Mouse (Mus musculus): ENCODE results near the gene Plcl1. TPM values are rescaled to one million over a fixed set of nuclear protein-coding genes. Genes with fewer than 3 reads are reported as not detected.

Gene Plcl1
- polyA plus RNA-seq, 1 experiment from 2014 or later, result 3.1 TPM

DNA sequence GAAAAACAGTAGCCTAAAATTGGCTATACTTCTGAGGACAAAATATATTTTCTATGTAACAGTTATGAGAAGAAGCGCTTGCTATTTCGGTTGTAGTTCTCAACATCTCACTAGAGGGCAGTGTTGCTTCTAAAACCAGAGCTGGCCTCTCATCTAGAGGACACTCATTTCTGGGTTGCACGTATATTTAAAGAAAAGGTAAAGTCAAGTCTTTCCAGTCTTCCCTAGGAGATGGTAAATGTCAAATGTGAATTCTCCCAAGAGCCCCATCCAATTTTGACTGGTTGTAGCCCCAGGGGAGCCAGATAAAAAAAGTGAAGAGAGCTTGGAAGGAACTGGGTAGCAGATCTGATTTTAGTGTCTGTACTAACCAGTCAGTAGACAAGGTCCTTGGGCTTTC, 1.3 kb upstream of the Plcl1 start:
- 6% methylated on average over 3 of the region's 3 CpGs for WGBS
- no peak for ATAC-seq (ENCODE audit: insufficient read depth, low FRiP score, low TSS enrichment)
- H3K4me3 ChIP-seq (ENCODE audit: low read depth, low read length), result no peak overlapping the region
- H3K9ac ChIP-seq (ENCODE audit: low read length), result no peak overlapping the region
- DNase-seq (ENCODE audit: low spot score), result peak; percentile 64
- H3K4me1 ChIP-seq (ENCODE audit: control insufficient read depth, insufficient read depth, low read length), result 0 out of 2 replicates have a peak, but pooled peaks cover 4% of the 10 kb centered on the region
- H3K27ac ChIP-seq (ENCODE audit: low read depth, low read length), result no peak overlapping the region
- H3K9me3 ChIP-seq (ENCODE audit: control insufficient read depth, low read length), result no peaks in the 10 kb centered on the region
- no peak overlapping the region for H3K4me2 ChIP-seq (ENCODE audit: low read depth)
- no peaks in the 10 kb centered on the region for H3K27me3 ChIP-seq (ENCODE audit: control insufficient read depth, insufficient read depth, low read length)
- no peaks in the 10 kb centered on the region for H3K36me3 ChIP-seq (ENCODE audit: control insufficient read depth, insufficient read depth, low read length)

DNA sequence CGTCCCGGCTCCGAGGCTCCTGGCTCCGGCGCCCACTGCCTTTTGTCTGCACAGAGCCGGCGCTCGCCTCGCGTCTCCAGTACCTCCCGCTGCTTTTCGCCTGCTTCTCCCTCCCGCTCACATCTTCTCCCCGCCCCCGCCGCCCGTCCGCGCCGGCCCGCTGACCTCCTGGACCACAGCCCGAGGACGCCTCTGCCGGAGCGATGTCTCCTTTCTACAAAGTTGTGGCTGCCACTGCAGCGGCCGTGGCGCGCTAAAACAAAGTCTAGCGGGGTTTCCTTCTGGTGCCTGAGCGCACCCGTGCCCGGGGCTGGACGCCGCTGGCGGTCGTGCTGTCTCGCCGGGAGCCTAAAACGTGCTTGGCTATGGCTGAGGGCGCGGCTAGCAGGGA, 297 bp downstream of the Plcl1 start:
- DNase-seq (ENCODE audit: low spot score) (no peak), ATAC-seq (ENCODE audit: insufficient read depth, low FRiP score, low TSS enrichment) (peak; percentile 59)
- Histone ChIP-seq H3K9ac (ENCODE audit: low read length) (peak overlapping the region; percentile 73), H3K4me3 (ENCODE audit: low read depth, low read length) (peak overlapping the region; percentile 73), H3K36me3 (ENCODE audit: control insufficient read depth, insufficient read depth, low read length) (no peaks in the 10 kb centered on the region), H3K4me2 (ENCODE audit: low read depth) (peak overlapping the region; percentile 98), H3K27me3 (ENCODE audit: control insufficient read depth, insufficient read depth, low read length) (no peaks in the 10 kb centered on the region), H3K4me1 (ENCODE audit: control insufficient read depth, insufficient read depth, low read length) (0 out of 2 replicates have a peak, but pooled peaks cover 4% of the 10 kb centered on the region), H3K27ac (ENCODE audit: low read depth, low read length) (peak overlapping the region; percentile 50; the same call in 1 of the 2 replicates), H3K9me3 (ENCODE audit: control insufficient read depth, low read length) (no peaks in the 10 kb centered on the region)
- under 1% methylated on average over 42 of the region's 42 CpGs for whole genome bisulfite sequencing

DNA sequence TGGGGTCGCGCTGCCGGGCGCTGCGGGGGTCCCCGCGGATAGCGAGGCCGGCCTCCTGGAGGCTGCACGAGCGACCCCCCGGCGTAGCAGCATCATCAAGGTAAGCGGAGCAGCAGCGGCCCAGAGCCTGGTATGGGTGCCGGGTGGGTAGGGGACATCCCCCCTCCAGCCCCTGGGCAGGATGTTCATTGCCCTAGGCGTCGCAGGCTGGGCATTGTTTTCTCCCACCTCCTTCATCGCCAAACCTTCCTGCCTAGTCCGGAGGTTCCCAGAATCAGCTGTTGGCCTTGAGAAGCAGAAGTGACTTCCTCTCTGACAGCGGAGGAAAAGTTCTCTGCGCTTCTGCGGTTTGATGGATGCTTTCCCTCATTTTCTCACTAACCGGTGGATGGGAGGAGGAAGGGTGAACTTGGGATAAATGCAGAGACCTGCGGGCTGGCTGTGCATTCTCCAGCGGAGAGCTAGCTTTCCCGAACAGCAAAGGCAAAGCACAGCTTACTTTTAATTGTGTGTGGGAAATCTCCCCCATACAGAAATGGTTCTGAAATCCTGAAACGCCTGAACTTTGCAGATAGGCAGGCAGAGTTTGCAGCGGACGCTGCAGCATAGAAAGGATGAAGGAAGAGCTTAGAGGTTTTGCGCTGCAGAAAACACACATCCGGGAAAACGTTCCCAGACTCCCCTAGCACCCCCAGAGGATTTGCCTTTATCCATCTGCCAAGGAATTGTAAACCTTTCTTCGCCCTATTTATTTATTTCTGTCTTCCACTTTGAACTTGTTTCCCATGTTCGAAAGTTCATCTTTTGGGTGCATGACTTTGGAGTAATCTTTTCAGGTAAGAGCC, 1.0 kb downstream of the Plcl1 start:
- DNase-seq (ENCODE audit: low spot score) (peak; percentile 60), ATAC-seq (ENCODE audit: insufficient read depth, low FRiP score, low TSS enrichment) (peak; percentile 21)
- WGBS, result 5% methylated on average over 31 of the region's 35 CpGs
- Histone ChIP-seq H3K36me3 (ENCODE audit: control insufficient read depth, insufficient read depth, low read length) (no peaks in the 10 kb centered on the region), H3K9me3 (ENCODE audit: control insufficient read depth, low read length) (no peaks in the 10 kb centered on the region), H3K27me3 (ENCODE audit: control insufficient read depth, insufficient read depth, low read length) (no peaks in the 10 kb centered on the region), H3K4me3 (ENCODE audit: low read depth, low read length) (peak overlapping the region; percentile 73), H3K4me1 (ENCODE audit: control insufficient read depth, insufficient read depth, low read length) (0 out of 2 replicates have a peak, but pooled peaks cover 4% of the 10 kb centered on the region), H3K27ac (ENCODE audit: low read depth, low read length) (no peak overlapping the region), H3K9ac (ENCODE audit: low read length) (peak overlapping the region; percentile 73), H3K4me2 (ENCODE audit: low read depth) (peak overlapping the region; percentile 98)

DNA sequence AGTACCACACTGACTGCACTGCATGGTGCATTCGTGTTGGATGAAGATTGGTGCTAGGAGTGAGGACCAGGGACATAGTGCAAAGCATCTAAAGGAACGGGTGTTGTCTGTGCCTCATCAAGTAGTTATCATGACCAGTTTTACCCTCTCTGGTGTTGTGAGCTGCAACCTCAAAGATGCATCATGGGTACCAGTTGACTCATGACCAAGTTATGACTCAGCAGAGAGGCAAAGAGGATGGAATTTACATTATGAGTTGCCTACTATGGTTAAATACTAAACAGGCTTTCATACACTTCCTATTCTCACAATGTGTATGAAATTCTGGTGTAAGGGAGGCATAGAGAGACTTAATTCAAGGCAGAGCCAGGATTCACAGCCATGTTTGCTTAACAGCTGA, 4.9 kb downstream of the Plcl1 start:
- Histone ChIP-seq H3K9ac (ENCODE audit: low read length) (no peak overlapping the region), H3K4me1 (ENCODE audit: control insufficient read depth, insufficient read depth, low read length) (no peaks in the 10 kb centered on the region), H3K9me3 (ENCODE audit: control insufficient read depth, low read length) (no peaks in the 10 kb centered on the region), H3K27me3 (ENCODE audit: control insufficient read depth, insufficient read depth, low read length) (no peaks in the 10 kb centered on the region), H3K27ac (ENCODE audit: low read depth, low read length) (no peak overlapping the region), H3K4me2 (ENCODE audit: low read depth) (no peak overlapping the region), H3K4me3 (ENCODE audit: low read depth, low read length) (no peak overlapping the region), H3K36me3 (ENCODE audit: control insufficient read depth, insufficient read depth, low read length) (no peaks in the 10 kb centered on the region)
- no peak for DNase-seq (ENCODE audit: low spot score)
- no peak for ATAC-seq (ENCODE audit: insufficient read depth, low FRiP score, low TSS enrichment)
- WGBS, result 79% methylated on average over 2 of the region's 2 CpGs

DNA sequence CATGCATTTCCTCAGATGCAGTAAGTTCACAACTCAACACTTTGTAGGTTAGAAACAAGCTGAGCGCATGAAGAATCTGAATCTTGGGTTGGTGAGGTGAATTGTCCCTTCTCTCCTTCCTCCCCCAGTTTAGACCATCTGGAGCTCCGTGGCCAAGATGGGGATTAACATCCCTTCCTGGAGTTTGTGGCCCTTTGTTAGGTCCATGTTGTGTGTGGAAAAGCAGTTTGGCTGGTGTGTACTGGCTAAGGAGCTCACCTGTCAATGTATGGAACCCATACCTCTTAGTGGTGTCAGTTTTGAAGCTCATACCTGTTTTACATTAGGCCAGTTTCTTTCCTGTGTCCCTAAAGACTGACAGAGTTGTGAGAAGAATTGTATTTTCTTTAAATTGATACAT, 5.4 kb downstream of the Plcl1 start:
- Histone ChIP-seq H3K27me3 (ENCODE audit: control insufficient read depth, insufficient read depth, low read length) (no peaks in the 10 kb centered on the region), H3K36me3 (ENCODE audit: control insufficient read depth, insufficient read depth, low read length) (no peaks in the 10 kb centered on the region), H3K9me3 (ENCODE audit: control insufficient read depth, low read length) (no peaks in the 10 kb centered on the region), H3K9ac (ENCODE audit: low read length) (no peak overlapping the region), H3K4me1 (ENCODE audit: control insufficient read depth, insufficient read depth, low read length) (no peaks in the 10 kb centered on the region), H3K4me3 (ENCODE audit: low read depth, low read length) (no peak overlapping the region), H3K4me2 (ENCODE audit: low read depth) (no peak overlapping the region), H3K27ac (ENCODE audit: low read depth, low read length) (no peak overlapping the region)
- 85% methylated on average over 2 of the region's 2 CpGs for WGBS
- no peak for ATAC-seq (ENCODE audit: insufficient read depth, low FRiP score, low TSS enrichment)
- no peak for DNase-seq (ENCODE audit: low spot score)

DNA sequence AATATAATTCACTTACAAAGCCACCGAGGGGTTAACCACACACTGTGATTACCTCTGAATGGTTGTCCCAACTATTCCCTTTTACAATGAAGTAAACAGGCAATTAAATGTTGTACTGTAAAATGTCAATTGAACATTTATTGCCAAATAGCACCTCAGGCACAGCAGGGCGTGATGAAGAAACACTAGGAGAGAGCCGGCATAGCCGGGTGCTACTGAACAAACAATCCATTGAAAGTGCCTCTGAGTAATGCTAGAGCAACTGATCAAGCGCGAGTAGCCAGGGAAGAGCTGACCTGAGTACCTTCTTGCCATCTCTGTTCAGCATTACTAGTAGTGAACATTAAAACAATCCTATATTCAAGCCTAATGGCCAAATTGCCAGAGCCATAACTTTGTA, 6.8 kb downstream of the Plcl1 start:
- Histone ChIP-seq H3K9ac (ENCODE audit: low read length) (no peak overlapping the region), H3K4me2 (ENCODE audit: low read depth) (no peak overlapping the region), H3K27ac (ENCODE audit: low read depth, low read length) (no peak overlapping the region), H3K36me3 (ENCODE audit: control insufficient read depth, insufficient read depth, low read length) (no peaks in the 10 kb centered on the region), H3K4me3 (ENCODE audit: low read depth, low read length) (no peak overlapping the region), H3K9me3 (ENCODE audit: control insufficient read depth, low read length) (no peaks in the 10 kb centered on the region), H3K27me3 (ENCODE audit: control insufficient read depth, insufficient read depth, low read length) (no peaks in the 10 kb centered on the region), H3K4me1 (ENCODE audit: control insufficient read depth, insufficient read depth, low read length) (no peaks in the 10 kb centered on the region)
- 17% methylated on average over 6 of the region's 6 CpGs for WGBS
- DNase-seq (ENCODE audit: low spot score) (no peak), ATAC-seq (ENCODE audit: insufficient read depth, low FRiP score, low TSS enrichment) (no peak)

DNA sequence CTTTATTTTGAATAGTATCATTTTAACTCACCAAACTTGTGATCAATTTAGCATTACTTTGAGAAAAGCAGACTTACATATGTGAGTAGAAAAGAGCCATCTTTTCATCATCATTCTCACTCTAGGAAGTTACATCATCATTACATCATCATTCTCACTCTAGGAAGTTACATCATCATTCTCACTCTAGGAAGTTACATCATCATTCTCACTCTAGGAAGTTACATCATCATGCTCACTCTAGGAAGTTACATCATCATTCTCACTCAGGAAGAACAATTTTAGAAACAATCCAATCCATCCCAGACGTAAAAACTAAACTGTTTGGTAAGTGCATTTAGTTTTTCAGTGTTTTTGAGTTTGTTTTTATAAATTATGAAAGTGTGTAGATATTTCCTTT, 7.8 kb downstream of the Plcl1 start:
- no peaks in the 10 kb centered on the region for H3K36me3 ChIP-seq (ENCODE audit: control insufficient read depth, insufficient read depth, low read length)
- H3K4me3 ChIP-seq (ENCODE audit: low read depth, low read length), result no peak overlapping the region
- no peak overlapping the region for H3K27ac ChIP-seq (ENCODE audit: low read depth, low read length)
- 82% methylated on average over 1 of the region's 1 CpGs for WGBS
- no peak for DNase-seq (ENCODE audit: low spot score)
- no peaks in the 10 kb centered on the region for H3K4me1 ChIP-seq (ENCODE audit: control insufficient read depth, insufficient read depth, low read length)
- no peak overlapping the region for H3K9ac ChIP-seq (ENCODE audit: low read length)
- H3K27me3 ChIP-seq (ENCODE audit: control insufficient read depth, insufficient read depth, low read length), result no peaks in the 10 kb centered on the region
- H3K9me3 ChIP-seq (ENCODE audit: control insufficient read depth, low read length), result no peaks in the 10 kb centered on the region
- no peak for ATAC-seq (ENCODE audit: insufficient read depth, low FRiP score, low TSS enrichment)
- H3K4me2 ChIP-seq (ENCODE audit: low read depth), result no peak overlapping the region

DNA sequence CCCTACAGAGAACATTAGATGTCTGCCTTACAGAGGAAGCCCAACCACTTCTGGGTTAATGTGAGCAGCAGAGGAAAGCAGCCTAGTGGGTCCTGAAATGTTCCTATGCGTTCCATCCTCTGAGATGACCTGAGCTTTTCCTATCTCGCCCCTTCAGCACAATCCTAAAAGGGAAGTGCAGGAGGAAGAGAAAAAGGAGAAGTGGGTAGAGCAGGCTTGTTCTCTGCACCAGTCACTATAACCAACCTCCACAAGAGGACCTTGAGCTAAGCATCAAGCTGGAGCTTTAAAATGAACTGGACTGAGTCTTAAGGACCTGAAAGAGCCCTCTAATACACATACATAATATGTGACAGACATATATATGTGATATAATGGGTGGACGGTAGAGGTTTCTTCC, 13.2 kb downstream of the Plcl1 start:
- no peak overlapping the region for H3K9ac ChIP-seq (ENCODE audit: low read length)
- no peaks in the 10 kb centered on the region for H3K4me1 ChIP-seq (ENCODE audit: control insufficient read depth, insufficient read depth, low read length)
- 89% methylated on average over 3 of the region's 3 CpGs for WGBS
- no peaks in the 10 kb centered on the region for H3K27me3 ChIP-seq (ENCODE audit: control insufficient read depth, insufficient read depth, low read length)
- H3K27ac ChIP-seq (ENCODE audit: low read depth, low read length), result no peak overlapping the region
- ATAC-seq (ENCODE audit: insufficient read depth, low FRiP score, low TSS enrichment) (no peak), DNase-seq (ENCODE audit: low spot score) (no peak)
- no peaks in the 10 kb centered on the region for H3K36me3 ChIP-seq (ENCODE audit: control insufficient read depth, insufficient read depth, low read length)
- H3K4me3 ChIP-seq (ENCODE audit: low read depth, low read length), result no peak overlapping the region
- no peaks in the 10 kb centered on the region for H3K9me3 ChIP-seq (ENCODE audit: control insufficient read depth, low read length)
- no peak overlapping the region for H3K4me2 ChIP-seq (ENCODE audit: low read depth)

DNA sequence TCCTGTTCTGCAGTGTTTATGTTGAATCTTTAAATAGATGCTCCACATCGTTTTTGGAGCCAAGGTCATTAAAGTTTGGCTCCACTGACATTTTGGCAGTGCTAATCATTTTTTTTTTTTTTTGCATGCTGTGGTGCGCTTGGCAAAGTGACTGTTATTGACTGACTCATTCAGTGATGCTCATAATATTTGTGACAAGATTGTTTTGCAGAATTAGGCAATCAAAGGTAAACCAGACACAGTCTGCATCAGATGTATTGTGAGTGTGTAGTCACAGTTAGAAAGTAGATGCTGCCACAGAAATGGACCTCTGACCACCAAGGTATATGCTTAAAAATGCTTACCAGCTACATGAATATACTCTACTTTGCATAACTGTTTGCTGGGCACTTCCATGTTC, 21.9 kb downstream of the Plcl1 start:
- no peaks in the 10 kb centered on the region for H3K9me3 ChIP-seq (ENCODE audit: control insufficient read depth, low read length)
- H3K4me1 ChIP-seq (ENCODE audit: control insufficient read depth, insufficient read depth, low read length), result no peaks in the 10 kb centered on the region
- no peak overlapping the region for H3K27ac ChIP-seq (ENCODE audit: low read depth, low read length)
- no peak overlapping the region for H3K9ac ChIP-seq (ENCODE audit: low read length)
- ATAC-seq (ENCODE audit: insufficient read depth, low FRiP score, low TSS enrichment), result no peak
- H3K36me3 ChIP-seq (ENCODE audit: control insufficient read depth, insufficient read depth, low read length), result no peaks in the 10 kb centered on the region
- H3K27me3 ChIP-seq (ENCODE audit: control insufficient read depth, insufficient read depth, low read length), result no peaks in the 10 kb centered on the region
- no peak overlapping the region for H3K4me2 ChIP-seq (ENCODE audit: low read depth)
- 87% methylated on average over 2 of the region's 2 CpGs for WGBS
- H3K4me3 ChIP-seq (ENCODE audit: low read depth, low read length), result no peak overlapping the region
- no peak for DNase-seq (ENCODE audit: low spot score)

Data from neural tube, embryonic 11.5 days (tissue).